Mouse (Mus musculus) cortical plate, adult 2 months (tissue): ENCODE measurements at regions not wholly inside any gene's neighbourhood (a gene's known extent, or its start where the extent isn't known, plus 50 kb on each side); places are given as distances from the start of the nearest gene placed in this dataset.

Source experiments
- H3K27ac ChIP-seq: fragments of 200-500 bp; 2 replicates; pipeline ENCODE4 v1.5.1; 2012; ENCODE audit warnings: low read length, control low read depth, inconsistent platforms; ENCODE audit not compliant: insufficient read depth
- H3K4me1 ChIP-seq: fragments of 200-500 bp; 2 replicates; pipeline ENCODE4 v1.6.1; 2011; ENCODE audit warnings: low read length; ENCODE audit not compliant: control insufficient read depth, insufficient read depth
- H3K4me3 ChIP-seq: fragments of 200-500 bp; 2 replicates; pipeline ENCODE4 v1.5.1; 2011; ENCODE audit warnings: mild to moderate bottlenecking, low read length, control low read depth; ENCODE audit not compliant: insufficient read depth
- CTCF ChIP-seq: fragments of 200-500 bp; IDR thresholded peaks from 2 replicates; pipeline ENCODE4 v1.5.1; 2011; ENCODE audit warnings: mild to moderate bottlenecking, control low read depth, low read length; ENCODE audit not compliant: insufficient read depth; ENCODE audit errors: extremely low read depth
- POLR2A ChIP-seq: fragments of 200-500 bp; IDR thresholded peaks from 2 replicates; pipeline ENCODE4 v1.6.1; 2011; ENCODE audit warnings: mild to moderate bottlenecking, low read length, control low read depth; ENCODE audit not compliant: insufficient read depth; ENCODE audit errors: extremely low read depth

- no peak for TF ChIP-seq CTCF
- no peak for TF ChIP-seq POLR2A
- Histone ChIP-seq H3K4me3 (no peak overlapping the region), H3K4me1 (no peaks in the 10 kb centered on the region; the same call in 1 of the 2 replicates), H3K27ac (no peak overlapping the region)
Measured at GRCm38 (mm10) chr13:110690501-110691255, 295.8 kb downstream of the Plk2 start.

GRCm38 (mm10) chr13:110692696-110693095 is 297.9 kb downstream of the Plk2 start:
- Histone ChIP-seq H3K4me1 (no peaks in the 10 kb centered on the region; the same call in 1 of the 2 replicates), H3K4me3 (no peak overlapping the region), H3K27ac (no peak overlapping the region)
- TF ChIP-seq POLR2A (no peak), CTCF (no peak)

- Histone ChIP-seq H3K4me1 (no peaks in the 10 kb centered on the region; the same call in 1 of the 2 replicates), H3K27ac (no peak overlapping the region), H3K4me3 (no peak overlapping the region)
- TF ChIP-seq CTCF: no peak
- no peak for TF ChIP-seq POLR2A
Measured at GRCm38 (mm10) chr13:110694876-110695275, 300.0 kb downstream of the Plk2 start.

GRCm38 (mm10) chr13:110696549-110696948 is 301.7 kb downstream of the Plk2 start:
- no peak overlapping the region for H3K4me3 ChIP-seq

GRCm38 (mm10) chr13:110704261-110704660 is 309.4 kb downstream of the Plk2 start:
- no peak overlapping the region for H3K4me3 ChIP-seq
- H3K27ac ChIP-seq: no peak overlapping the region
- TF ChIP-seq CTCF (no peak), POLR2A (no peak)
- H3K4me1 ChIP-seq: no peaks in the 10 kb centered on the region; the same call in 1 of the 2 replicates

More at GRCm38 (mm10) chr13:110696549-110696948, 301.7 kb downstream of the Plk2 start:
- TF ChIP-seq CTCF: no peak
- no peak for TF ChIP-seq POLR2A
- Histone ChIP-seq H3K4me1 (no peaks in the 10 kb centered on the region; the same call in 1 of the 2 replicates), H3K27ac (no peak overlapping the region)

GRCm38 (mm10) chr13:110710847-110711246 is 316.0 kb downstream of the Plk2 start:
- H3K4me1 ChIP-seq: no peaks in the 10 kb centered on the region
- no peak overlapping the region for H3K27ac ChIP-seq
- TF ChIP-seq CTCF (no peak), POLR2A (no peak)
- no peak overlapping the region for H3K4me3 ChIP-seq

- H3K4me1 ChIP-seq: no peaks in the 10 kb centered on the region
- H3K4me3 ChIP-seq: no peak overlapping the region
- no peak overlapping the region for H3K27ac ChIP-seq
- TF ChIP-seq CTCF (no peak), POLR2A (no peak)
Measured at GRCm38 (mm10) chr13:110712527-110712926, 317.7 kb downstream of the Plk2 start.

GRCm38 (mm10) chr13:110722170-110722569 is 327.3 kb downstream of the Plk2 start:
- Histone ChIP-seq H3K27ac (no peak overlapping the region), H3K4me3 (no peak overlapping the region), H3K4me1 (no peaks in the 10 kb centered on the region)
- TF ChIP-seq POLR2A (no peak), CTCF (no peak)

- H3K4me3 ChIP-seq: no peak overlapping the region
- no peak for TF ChIP-seq CTCF
- no peak for TF ChIP-seq POLR2A
- H3K4me1 ChIP-seq: no peaks in the 10 kb centered on the region
- no peak overlapping the region for H3K27ac ChIP-seq
Measured at GRCm38 (mm10) chr13:110722752-110723151, 327.9 kb downstream of the Plk2 start.

- H3K27ac ChIP-seq: no peak overlapping the region
- TF ChIP-seq POLR2A: no peak
- H3K4me3 ChIP-seq: no peak overlapping the region
- no peaks in the 10 kb centered on the region for H3K4me1 ChIP-seq
Measured at GRCm38 (mm10) chr13:110724836-110725235, 330.0 kb downstream of the Plk2 start.

GRCm38 (mm10) chr13:110725821-110726220 is 331.0 kb downstream of the Plk2 start:
- TF ChIP-seq CTCF (no peak), POLR2A (no peak)
- no peaks in the 10 kb centered on the region for H3K4me1 ChIP-seq
- no peak overlapping the region for H3K27ac ChIP-seq
- H3K4me3 ChIP-seq: no peak overlapping the region
